Mouse (Mus musculus) heart, embryonic 16.5 days (tissue): ENCODE measurements around the gene Cox15. TPM values are rescaled to one million over a fixed set of nuclear protein-coding genes. Genes with fewer than 3 reads are reported as not detected.

Experiments
- ATAC-seq: fragments of 200-750 bp; cut with Nextera tagmentation; replicated peaks from 2 replicates; pipeline ENCODE4 v1.8.0; 2017; ENCODE audit warnings: moderate number of reproducible peaks; ENCODE audit not compliant: insufficient read depth, low FRiP score; ENCODE audit errors: extremely low read depth
- H3K27ac ChIP-seq: fragments of 300-500 bp; sonication (generic); 2 replicates; pipeline ENCODE4 v1.5.1; 2014; ENCODE audit warnings: mild to moderate bottlenecking, low read length, control low read depth, moderate library complexity
- H3K27me3 ChIP-seq: fragments of 300-500 bp; sonication (generic); 2 replicates; pipeline ENCODE4 v1.6.1; 2014; ENCODE audit warnings: low read length, mixed read lengths; ENCODE audit not compliant: control insufficient read depth, insufficient read depth
- H3K36me3 ChIP-seq: fragments of 300-500 bp; sonication (generic); 2 replicates; pipeline ENCODE4 v1.6.1; 2014; ENCODE audit not compliant: control insufficient read depth, insufficient read depth
- H3K4me1 ChIP-seq: fragments of 300-500 bp; sonication (generic); 2 replicates; pipeline ENCODE4 v1.6.1; 2014; ENCODE audit warnings: low read length, mixed read lengths; ENCODE audit not compliant: control insufficient read depth, insufficient read depth
- H3K4me2 ChIP-seq: fragments of 300-500 bp; sonication (generic); 2 replicates; pipeline ENCODE4 v1.6.1; 2014; ENCODE audit warnings: low read depth, mild to moderate bottlenecking, control low read depth, low read length
- H3K4me3 ChIP-seq: fragments of 300-500 bp; sonication (generic); 2 replicates; pipeline ENCODE4 v1.5.1; 2014; ENCODE audit warnings: mild to moderate bottlenecking, control low read depth, low read length
- H3K9ac ChIP-seq: fragments of 300-500 bp; sonication (generic); 2 replicates; pipeline ENCODE4 v1.6.1; 2014; ENCODE audit warnings: low read length, control low read depth
- H3K9me3 ChIP-seq: fragments of 300-500 bp; sonication (generic); replicated peaks from 2 replicates; pipeline ENCODE4 v1.6.1; 2016; ENCODE audit warnings: low read length; ENCODE audit not compliant: control insufficient read depth
- WGBS: fragments of 180-500 bp; shearing (Covaris S2); extraction: QIAGEN DNeasy Blood & Tissue Kit; methylation state at CpG from one replicate; pipeline ENCODE4 v1.1.7; 2014; 5-methylcytosine and 5-hydroxymethylcytosine counted together
- polyA plus RNA-seq: library from polyadenylated mRNA; unstranded; fragments of >200 nt; fragmentation: Nextera tagmentation; extraction: Ambion mirVana; gene quantifications from 2 replicates; pipeline ENCODE4 v1.2.1, GENCODE M21; 2015

Cox15 gene
- polyA plus RNA-seq, 1 experiment from 2014 or later, result 13.8 TPM

- H3K27ac ChIP-seq, result no peak overlapping the region
- no peaks in the 10 kb centered on the region for H3K4me1 ChIP-seq
- H3K27me3 ChIP-seq, result peaks cover 5% of the 10 kb centered on the region; the same call in 1 of the 2 replicates
- H3K4me2 ChIP-seq, result no peak overlapping the region
- H3K9ac ChIP-seq, result no peak overlapping the region
- WGBS, result 92% methylated on average over 20 of the region's 20 CpGs
- no peak overlapping the region for H3K4me3 ChIP-seq
- ATAC-seq, result no peak
- H3K36me3 ChIP-seq, result peaks cover 28% of the 10 kb centered on the region
- no peaks in the 10 kb centered on the region for H3K9me3 ChIP-seq
Observed at GRCm38 (mm10) chr19:43724194-43724593, 28.6 kb downstream of the Cox15 start.

GRCm38 (mm10) chr19:43723501-43723900 is 29.3 kb downstream of the Cox15 start:
- Histone ChIP-seq H3K9ac (no peak overlapping the region), H3K27me3 (peaks cover 5% of the 10 kb centered on the region; the same call in 1 of the 2 replicates), H3K4me3 (no peak overlapping the region), H3K9me3 (no peaks in the 10 kb centered on the region), H3K36me3 (peaks cover 28% of the 10 kb centered on the region), H3K4me2 (no peak overlapping the region), H3K4me1 (no peaks in the 10 kb centered on the region), H3K27ac (no peak overlapping the region)
- 79% methylated on average over 10 of the region's 10 CpGs for WGBS
- no peak for ATAC-seq

GRCm38 (mm10) chr19:43722891-43723290 is 29.9 kb downstream of the Cox15 start:
- Histone ChIP-seq H3K4me1 (no peaks in the 10 kb centered on the region), H3K4me2 (no peak overlapping the region), H3K9me3 (no peaks in the 10 kb centered on the region), H3K27ac (no peak overlapping the region), H3K4me3 (no peak overlapping the region), H3K9ac (no peak overlapping the region), H3K36me3 (peaks cover 29% of the 10 kb centered on the region), H3K27me3 (peaks cover 5% of the 10 kb centered on the region; the same call in 1 of the 2 replicates)
- WGBS, result 83% methylated on average over 8 of the region's 8 CpGs
- ATAC-seq, result no peak

GRCm38 (mm10) chr19:43720061-43720460 is 32.7 kb downstream of the Cox15 start:
- no peak overlapping the region for H3K27ac ChIP-seq
- no peak overlapping the region for H3K9ac ChIP-seq
- H3K9me3 ChIP-seq, result no peaks in the 10 kb centered on the region
- ATAC-seq, result no peak
- H3K27me3 ChIP-seq, result peaks cover 7% of the 10 kb centered on the region; the same call in 1 of the 2 replicates
- H3K4me1 ChIP-seq, result no peaks in the 10 kb centered on the region
- H3K4me2 ChIP-seq, result no peak overlapping the region
- 90% methylated on average over 11 of the region's 11 CpGs for WGBS
- peaks cover 25% of the 10 kb centered on the region for H3K36me3 ChIP-seq
- H3K4me3 ChIP-seq, result no peak overlapping the region

- no peak overlapping the region for H3K9ac ChIP-seq
- H3K4me1 ChIP-seq, result no peaks in the 10 kb centered on the region
- no peak for ATAC-seq
- H3K4me3 ChIP-seq, result no peak overlapping the region
- WGBS, result 83% methylated on average over 5 of the region's 5 CpGs
- H3K27ac ChIP-seq, result no peak overlapping the region
- H3K9me3 ChIP-seq, result no peaks in the 10 kb centered on the region
- H3K27me3 ChIP-seq, result peaks cover 6% of the 10 kb centered on the region; the same call in 1 of the 2 replicates
- H3K36me3 ChIP-seq, result peaks cover 10% of the 10 kb centered on the region
- H3K4me2 ChIP-seq, result no peak overlapping the region
Observed at GRCm38 (mm10) chr19:43711971-43712370, 40.8 kb downstream of the Cox15 start.

- no peak for ATAC-seq
- Histone ChIP-seq H3K36me3 (peaks cover 10% of the 10 kb centered on the region), H3K4me2 (no peak overlapping the region), H3K4me1 (no peaks in the 10 kb centered on the region), H3K27ac (no peak overlapping the region), H3K9ac (no peak overlapping the region), H3K27me3 (peaks cover 6% of the 10 kb centered on the region; the same call in 1 of the 2 replicates), H3K4me3 (no peak overlapping the region), H3K9me3 (no peaks in the 10 kb centered on the region)
- WGBS, result 60% methylated on average over 22 of the region's 22 CpGs
Observed at GRCm38 (mm10) chr19:43711159-43711916, 41.5 kb downstream of the Cox15 start.

- Histone ChIP-seq H3K4me2 (no peak overlapping the region), H3K4me3 (no peak overlapping the region), H3K9me3 (no peaks in the 10 kb centered on the region), H3K27ac (no peak overlapping the region), H3K4me1 (no peaks in the 10 kb centered on the region), H3K9ac (no peak overlapping the region), H3K27me3 (peaks cover under 1% of the 10 kb centered on the region; the same call in 1 of the 2 replicates), H3K36me3 (peaks cover 18% of the 10 kb centered on the region)
- 90% methylated on average over 8 of the region's 8 CpGs for WGBS
- no peak for ATAC-seq
Observed at GRCm38 (mm10) chr19:43709317-43709716, 43.5 kb downstream of the Cox15 start.

GRCm38 (mm10) chr19:43708206-43708605 is 44.6 kb downstream of the Cox15 start:
- WGBS, result 84% methylated on average over 7 of the region's 7 CpGs
- Histone ChIP-seq H3K4me2 (no peak overlapping the region), H3K4me1 (no peaks in the 10 kb centered on the region), H3K9ac (no peak overlapping the region), H3K27ac (no peak overlapping the region), H3K36me3 (peaks cover 20% of the 10 kb centered on the region), H3K27me3 (no peaks in the 10 kb centered on the region), H3K9me3 (no peaks in the 10 kb centered on the region), H3K4me3 (no peak overlapping the region)
- no peak for ATAC-seq

GRCm38 (mm10) chr19:43704787-43705497 is 47.9 kb downstream of the Cox15 start:
- Histone ChIP-seq H3K27ac (no peak overlapping the region), H3K4me2 (no peak overlapping the region), H3K36me3 (peaks cover 18% of the 10 kb centered on the region), H3K4me1 (no peaks in the 10 kb centered on the region), H3K9ac (no peak overlapping the region), H3K4me3 (no peak overlapping the region), H3K9me3 (no peaks in the 10 kb centered on the region), H3K27me3 (no peaks in the 10 kb centered on the region)
- WGBS, result 89% methylated on average over 17 of the region's 17 CpGs
- no peak for ATAC-seq
